Mouse (Mus musculus) skeletal muscle tissue, adult 2 months (tissue): ENCODE data around the gene Frmd4b.
"Not testable (repeated sequence)": the region's sequence is repeated elsewhere in the genome, so short reads cannot be mapped to it uniquely, and the experiment has no call there.

ENCODE experiments used
- DNase-seq: peaks from one replicate; pipeline ENCODE4 v3.0.0-alpha.2; 2012; ENCODE audit warnings: low read depth, low spot score

Frmd4b gene

DNA sequence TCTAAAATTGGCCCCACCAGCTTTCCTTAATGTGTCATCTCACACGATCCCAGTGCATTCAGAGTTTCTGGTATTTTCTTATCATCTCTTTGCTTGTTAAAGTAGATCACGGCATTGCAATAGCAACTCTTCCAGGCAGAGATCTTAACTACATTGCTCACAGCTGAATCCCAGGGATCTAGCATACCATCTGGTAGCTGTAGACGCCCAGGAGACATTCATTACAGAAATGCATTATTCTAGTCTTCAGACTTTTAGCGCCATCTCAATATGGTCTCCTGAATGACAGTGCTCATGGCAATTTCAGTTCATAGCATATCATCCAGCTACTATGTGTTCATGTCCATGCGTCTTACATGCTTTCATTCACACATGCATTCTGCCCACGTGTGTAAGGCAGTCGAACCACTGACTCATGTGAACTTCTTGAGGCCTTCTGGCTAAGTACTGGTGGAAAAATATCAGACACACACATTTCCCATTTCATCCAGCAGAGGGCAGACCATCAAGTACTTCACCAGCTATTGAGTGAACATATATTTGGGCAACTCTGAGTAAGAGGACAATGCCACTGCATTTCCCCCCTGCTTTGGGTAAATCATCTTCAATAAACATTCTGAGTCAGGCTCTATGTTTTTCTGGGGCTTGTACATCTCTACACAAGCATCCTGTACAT lies 197.4 kb downstream of the Frmd4b start:
- DNase-seq: peak; percentile 65

DNA sequence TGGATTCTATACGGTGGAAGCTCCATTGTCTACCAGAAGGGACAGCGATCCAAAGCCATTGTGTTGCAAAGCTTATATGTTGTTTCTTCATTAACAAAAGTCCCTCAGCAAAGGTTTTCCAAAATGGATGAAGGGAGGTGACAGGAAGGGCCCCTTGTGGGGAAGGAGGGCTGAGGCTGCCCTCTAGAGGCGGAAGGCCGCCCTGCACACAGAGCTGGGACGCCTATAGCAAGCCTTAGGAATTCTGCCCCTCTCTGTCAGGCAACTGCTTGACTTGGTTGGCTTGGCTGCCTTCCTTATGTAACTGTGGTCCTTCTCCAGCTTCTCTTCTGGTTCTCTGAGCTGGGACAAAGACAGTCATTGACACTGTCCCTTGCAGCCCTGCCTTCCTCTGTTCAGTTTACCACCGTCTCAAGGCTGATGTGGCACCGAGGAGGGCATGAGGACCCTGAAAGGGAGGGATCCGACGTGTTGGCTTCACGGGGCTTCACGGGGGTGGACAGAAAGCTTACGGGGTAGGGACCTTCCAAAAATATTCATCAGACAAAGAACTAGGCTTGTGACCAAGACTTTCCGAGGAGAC lies 200.3 kb downstream of the Frmd4b start:
- peak; percentile 62 for DNase-seq

DNA sequence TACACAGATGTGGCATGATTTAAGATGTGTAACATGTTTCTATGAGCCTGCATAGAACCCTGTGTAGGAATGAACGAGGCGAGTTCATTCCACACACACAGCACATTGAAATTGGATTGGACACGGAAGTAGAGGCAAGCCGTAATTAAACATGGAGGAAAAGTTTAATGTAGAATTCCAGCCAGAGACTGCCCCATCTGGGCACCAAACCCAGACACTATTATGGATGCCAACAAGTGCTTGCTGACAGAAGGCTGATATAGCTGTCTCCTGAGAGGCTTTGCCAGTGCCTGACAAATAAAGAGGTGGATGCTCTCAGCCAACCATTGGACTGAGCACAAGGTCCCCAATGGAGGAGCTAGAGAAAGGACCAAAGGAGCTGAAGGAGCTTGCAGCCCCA lies 201.8 kb downstream of the Frmd4b start:
- DNase-seq: not testable (repeated sequence)

DNA sequence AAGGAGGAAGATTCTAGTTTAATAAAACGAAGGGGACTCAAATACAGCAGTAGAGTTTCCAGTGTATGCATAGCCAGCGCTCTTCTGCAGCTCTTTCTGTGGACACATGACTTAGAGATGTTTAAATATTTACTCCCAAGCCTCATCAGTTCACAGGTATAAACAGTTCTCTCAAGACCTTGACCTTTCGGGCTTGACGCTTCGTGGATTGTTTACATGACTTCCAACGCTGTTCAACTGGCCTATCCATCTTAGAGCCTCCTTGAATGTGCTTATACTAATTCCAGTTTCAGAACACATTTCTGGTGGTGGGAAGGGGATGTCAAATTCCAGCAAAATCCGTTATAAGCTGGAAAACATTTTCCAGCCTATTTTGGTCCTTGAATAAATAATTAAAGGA lies 203.9 kb downstream of the Frmd4b start:
- DNase-seq: no peak

DNA sequence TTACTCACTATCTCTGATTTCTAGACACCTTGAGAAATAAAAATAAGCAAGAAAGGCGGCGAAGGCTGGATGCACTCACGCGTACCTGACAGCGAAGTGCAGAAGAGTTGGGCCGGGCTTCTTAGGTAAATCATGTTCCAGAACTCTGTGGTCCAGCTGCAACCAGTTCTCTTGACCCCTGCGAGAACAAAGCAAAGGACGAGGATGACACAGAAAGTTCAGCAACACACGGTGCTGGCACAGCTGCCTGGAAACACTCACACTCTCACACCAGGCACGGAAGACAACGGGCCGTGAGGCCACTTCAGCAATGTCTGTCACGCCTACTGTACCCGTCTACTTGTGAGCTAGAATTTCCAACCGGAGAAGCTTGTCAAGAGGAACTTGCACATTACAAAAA lies 204.9 kb downstream of the Frmd4b start:
- DNase-seq: no peak

DNA sequence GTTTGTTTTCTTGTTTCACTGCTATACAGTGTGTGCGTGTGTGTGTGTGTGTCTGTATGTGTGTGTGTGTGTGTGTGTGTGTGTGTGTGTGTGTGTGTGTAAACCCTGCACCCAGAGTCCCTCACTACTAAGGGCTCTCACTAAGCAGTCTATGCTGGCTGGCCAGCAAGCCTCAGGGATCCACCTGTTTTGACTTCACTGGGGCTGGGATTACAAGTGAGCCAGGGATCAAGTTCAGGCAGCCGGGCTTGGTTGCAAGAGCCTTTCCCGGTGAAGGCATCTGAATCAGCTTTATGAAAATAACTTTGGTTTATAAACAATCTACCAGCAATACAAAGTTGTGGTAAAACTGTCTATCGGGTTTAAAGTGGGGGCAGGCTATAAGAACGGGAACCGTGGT lies 206.0 kb downstream of the Frmd4b start:
- peak; percentile 65 for DNase-seq

DNA sequence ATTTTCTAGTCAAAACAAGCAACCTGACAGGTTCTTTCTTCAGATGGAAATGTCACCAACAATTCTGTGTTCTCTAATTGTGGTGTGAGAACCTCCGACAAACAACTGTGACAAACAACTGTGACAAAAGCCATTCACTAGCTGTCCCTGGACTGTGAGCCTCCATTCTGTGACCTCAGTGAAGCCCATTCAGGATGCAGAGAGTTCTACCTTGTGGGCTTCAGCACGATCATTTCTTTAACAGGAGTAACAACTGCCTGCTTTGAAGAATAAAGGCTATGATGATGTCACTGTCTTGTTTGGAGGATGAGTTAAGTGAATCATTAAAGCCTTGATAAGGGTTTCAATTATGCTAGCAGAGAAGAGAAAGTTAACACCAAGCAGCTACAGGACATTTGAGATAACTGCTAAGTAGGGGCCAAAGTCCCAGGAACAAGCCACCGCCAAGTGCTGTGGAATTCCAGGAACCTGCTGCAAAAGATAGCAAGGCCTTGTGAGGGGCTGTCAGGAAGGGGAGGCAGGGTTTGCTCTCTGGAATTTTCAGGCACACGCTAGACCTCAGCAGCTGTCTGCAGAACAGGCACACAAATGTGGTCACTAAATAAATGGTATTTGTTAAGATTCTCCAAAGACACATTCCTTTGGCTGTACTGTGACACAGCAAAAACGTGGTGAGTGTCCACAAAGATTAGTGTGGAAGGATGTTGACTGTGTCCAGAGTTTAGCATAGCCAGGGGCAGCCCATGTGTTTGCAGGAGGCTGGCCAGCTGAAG lies 207.7 kb downstream of the Frmd4b start:
- no peak for DNase-seq

DNA sequence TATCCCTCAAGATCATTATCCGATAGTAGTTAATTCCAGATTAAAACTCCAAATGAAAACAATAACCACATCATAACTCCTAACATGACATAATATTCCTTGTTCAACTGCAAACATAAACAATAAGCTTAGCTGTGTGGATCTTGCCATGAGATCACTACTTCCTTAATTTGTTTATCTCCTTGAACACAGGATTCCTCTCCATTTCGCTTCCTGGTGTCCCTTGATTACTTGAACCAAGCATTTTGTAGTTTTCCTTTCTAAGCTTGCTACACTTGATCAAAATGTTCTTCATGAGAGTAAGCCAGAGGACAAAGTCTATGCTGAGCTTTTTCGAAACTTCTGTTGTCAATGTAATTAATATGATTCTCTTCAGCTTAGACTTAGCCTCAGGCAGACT lies 209.4 kb downstream of the Frmd4b start:
- no peak for DNase-seq

DNA sequence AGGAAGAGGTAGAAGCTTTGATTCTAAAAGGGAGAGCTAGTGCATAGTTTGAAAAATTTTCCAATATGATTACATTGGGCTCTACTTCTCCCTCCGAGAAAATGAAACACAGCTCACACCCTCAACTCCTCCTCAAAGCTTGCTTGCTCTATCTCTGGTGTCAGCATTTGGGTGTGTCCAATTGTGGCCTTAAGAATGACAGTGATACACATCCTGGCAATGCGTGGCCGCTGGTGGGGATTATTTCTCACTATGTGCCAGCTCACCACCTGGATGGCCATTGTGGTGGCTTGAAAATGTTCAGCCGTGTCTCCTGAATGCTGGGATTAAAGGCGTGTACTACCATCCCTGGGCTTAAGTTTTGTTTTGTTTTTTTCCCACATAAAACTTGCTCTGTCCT lies 209.9 kb downstream of the Frmd4b start:
- no peak for DNase-seq

DNA sequence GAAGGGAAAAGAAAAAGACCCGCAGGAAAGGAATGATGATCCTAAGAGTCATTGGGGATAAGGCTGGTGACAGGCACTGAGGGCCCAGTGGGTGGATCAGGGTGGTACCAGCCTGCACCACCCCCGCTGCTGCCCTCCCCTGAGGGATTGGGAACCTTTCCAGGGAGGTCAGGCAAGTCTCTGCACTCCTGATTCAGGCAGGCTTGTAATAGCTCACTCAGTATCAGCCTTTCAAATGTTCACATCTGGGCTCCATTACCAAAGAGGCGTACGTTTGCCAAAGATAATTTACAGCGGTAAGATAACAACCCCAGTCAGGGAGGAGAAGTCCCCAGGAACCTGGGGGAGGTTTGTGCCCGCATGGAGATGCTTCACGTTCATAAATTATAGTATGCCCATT lies 212.0 kb downstream of the Frmd4b start:
- peak; percentile 30 for DNase-seq

DNA sequence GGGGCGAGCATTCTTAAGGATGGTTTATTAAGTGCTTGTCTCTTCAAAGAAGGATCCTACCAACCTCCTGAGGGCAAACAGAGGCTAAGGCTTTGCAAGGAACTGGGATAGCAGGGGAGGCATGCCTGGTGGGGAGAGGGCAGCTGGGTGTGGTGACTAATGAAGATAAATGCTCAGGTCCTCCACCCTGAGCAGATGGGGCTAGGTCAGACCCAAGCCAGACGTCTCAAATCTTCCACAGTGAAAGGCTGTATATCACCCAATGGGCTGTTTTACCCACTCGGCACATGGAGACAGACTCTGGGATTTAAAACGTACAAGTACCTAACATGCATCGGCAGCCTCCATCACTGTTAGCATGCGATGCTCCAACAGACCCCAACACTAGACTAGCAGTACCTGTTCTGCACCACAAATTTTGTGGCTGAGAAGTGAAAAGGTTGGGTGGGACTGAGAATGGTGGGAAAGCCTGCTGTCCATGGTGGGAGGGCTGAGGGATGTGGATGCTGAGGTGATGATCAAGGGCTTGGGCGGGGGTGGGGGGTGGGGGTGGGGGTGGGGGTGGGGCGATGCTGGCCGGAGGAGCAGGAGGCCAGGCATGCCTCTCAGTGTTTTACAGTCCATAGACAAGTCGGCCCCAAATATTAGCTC lies 214.4 kb downstream of the Frmd4b start:
- no peak for DNase-seq

DNA sequence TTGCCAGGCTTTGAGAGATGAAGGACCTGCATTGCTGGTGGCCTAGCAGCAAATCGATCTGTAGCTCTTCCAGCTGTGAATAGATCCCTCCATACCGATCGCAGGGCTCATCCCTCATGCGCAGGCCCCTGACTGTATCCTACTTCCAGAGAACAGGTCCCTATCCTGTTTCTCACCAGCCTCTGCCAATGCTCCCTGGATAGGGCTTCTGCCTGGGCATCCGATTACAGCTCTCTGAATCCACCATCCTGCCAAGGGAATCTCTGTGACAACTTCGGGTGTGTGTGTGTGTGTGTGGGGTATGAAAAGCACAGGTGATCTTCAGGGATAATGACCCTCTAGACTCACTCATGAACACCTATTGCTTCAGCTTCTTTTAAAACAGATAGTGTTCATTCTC lies 216.9 kb downstream of the Frmd4b start:
- DNase-seq: peak; percentile 47

DNA sequence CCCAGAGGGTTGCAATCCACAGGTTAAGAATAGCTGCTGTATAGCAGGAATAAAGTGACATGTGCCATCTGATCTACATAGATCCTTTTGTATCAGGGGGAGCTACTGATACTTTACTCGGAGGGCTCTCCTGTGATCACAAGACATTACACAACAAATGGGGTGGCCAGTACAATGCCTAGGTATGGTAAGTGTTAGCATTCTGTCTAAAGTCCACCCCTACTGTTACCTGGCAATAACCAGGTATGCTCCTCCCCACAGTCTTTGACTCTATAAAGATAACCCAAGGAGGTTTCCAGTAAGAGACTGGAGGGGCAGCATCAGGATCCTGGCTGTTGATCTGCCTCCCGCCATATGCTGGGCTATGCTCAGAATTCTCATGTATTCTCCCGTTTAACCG lies 219.4 kb downstream of the Frmd4b start:
- DNase-seq: no peak

DNA sequence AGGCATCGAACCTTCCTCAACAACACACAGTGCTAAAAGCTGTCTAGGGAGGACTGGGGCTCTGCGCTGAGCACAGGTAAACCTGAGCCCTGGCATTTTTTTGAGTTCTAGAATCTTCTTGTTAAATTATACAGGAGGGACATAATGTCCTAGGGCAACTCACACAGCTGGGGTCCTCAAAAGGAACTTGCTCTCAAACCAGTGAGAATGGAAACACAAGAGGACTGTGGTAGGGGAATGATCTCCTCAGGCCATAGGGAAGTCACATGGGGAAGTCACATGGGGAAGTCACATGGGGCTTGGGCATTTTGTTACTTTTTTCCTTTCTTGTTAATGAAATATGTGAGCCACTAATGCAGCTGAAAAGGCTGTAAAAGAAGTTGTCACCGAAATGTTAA lies 220.4 kb downstream of the Frmd4b start:
- DNase-seq: no peak

DNA sequence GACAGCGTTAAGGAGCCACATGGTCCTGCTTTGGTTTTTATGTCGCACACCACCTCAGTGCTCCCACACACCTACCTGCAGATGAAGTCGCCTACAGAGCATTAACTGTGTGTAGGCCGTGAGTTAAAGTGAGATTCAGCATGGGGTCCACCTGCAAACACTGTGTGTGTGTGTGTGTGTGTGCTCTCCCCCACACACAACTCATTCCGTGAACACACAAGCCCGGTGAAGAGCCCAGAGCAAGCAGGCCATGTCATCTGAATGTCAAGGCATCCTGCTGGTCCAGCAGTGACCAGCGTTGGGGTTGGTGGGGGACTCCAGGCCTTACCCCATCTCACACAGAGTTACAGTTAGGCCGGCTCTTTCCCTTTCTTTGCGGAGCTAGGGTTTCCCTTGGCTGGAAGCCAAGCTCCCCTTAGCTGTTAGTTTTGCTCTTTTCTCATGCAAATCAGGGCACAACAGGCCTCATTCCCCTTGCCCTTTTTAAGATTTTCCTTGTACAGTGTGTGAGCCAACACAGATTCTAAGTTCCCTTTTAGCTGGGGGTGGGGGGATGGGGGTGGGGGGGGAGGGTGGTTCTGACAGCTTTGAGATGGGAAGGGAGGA lies 220.9 kb downstream of the Frmd4b start:
- no peak for DNase-seq

DNA sequence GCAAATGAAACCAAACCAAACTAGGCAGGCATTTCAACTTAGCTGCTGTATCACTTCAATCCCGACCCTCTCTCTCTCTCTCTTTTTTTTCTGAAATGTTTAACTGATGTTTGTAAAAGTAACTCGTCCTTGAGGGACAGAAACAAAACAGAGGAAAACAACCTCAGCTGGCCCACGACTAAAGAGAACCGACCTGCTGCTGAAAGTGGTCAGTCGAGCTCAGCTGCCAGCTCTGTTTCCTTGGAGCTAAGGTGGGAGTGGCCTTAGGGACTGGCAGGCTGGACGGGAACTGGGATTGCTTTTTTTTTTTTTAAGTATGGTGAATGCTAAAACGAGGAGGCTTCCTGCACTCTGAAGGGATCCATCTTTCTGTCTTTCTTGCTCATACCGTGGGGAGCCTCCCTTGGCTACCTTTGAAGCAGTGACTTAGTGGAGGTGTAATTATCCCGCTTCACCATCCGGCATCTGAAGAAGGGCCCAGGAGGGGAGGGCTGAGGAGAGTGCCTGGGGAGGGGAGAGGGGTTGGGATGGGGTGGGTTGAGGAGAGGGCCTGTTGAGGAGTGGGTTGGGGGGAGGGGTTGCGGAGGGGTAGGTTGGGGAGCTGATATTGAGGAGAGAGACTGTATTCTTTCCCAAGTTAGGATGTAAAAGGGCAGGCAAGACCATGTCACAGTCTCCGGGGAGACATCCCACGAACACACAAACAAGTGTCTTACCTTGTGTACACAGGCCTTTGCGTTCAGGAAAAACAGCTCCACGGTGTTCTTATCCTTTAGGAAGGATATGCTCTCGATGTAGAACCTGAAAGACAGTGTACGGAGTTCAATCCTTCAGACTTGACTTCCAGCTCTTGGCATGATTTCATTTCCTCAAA lies 221.6 kb downstream of the Frmd4b start:
- no peak for DNase-seq

DNA sequence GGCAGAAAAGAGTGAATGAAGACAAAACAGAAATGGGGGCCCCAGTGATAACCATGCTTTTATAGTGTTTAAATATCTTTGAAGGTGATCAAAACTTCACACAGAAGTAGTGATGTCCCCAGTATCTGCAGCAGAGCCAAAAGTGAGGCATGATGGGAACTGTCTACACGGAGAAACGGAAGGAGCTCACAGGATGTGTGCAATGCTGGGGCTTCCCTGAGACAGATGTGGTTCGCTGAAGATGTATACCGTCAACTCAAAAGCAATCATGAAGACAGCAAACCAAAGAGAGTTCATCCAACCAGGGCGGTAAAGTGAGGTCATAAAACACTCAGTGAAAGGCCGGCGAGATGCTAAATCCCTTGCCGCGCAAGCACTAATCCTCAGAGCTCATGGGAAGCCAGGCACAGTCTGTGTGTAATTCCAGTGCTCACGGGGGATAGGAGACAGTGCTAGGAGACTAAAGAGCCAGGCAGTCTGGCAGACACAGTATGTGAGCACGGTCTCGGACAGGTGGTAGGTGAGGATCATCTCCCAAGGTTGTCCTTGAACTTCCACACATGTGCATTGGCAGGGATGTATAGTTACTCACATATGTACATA lies 222.8 kb downstream of the Frmd4b start:
- no peak for DNase-seq

DNA sequence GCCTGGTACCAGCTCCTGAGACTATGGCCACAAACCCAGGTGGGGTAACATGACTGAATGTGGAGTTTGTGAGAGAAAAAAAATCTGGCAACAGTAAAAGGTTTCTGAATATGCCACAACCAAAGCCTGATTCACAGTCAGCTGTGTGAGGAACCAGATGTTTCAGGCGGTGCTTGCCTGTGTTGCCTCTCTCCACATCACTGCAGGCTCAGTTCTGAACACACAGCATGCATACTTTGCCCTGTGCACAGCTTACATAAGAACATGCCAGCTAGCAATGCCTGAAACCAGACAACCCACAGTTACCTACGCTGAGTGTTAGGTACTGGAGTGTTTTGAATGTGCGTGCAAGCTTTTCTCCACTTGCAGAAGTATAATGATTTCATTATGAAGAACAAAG lies 224.4 kb downstream of the Frmd4b start:
- no peak for DNase-seq

DNA sequence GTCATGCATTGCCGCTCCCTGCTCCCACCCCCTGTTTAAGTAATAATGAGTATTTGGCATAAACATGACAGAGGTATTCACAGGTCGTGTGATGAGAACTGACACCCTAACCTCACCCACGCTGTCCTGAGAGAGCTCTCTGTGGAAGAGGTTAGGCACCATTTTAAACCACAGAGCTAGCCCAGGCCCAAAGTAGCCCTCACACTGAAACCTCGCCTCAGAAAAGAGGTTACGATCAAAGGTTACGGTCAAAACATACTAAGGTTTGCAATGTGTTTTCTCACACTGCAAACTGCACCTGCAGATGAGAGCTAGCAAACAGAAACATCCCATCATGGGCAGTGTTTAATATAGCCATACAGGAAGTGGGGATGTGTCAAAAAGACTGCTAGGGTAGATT lies 230.0 kb downstream of the Frmd4b start:
- no peak for DNase-seq

DNA sequence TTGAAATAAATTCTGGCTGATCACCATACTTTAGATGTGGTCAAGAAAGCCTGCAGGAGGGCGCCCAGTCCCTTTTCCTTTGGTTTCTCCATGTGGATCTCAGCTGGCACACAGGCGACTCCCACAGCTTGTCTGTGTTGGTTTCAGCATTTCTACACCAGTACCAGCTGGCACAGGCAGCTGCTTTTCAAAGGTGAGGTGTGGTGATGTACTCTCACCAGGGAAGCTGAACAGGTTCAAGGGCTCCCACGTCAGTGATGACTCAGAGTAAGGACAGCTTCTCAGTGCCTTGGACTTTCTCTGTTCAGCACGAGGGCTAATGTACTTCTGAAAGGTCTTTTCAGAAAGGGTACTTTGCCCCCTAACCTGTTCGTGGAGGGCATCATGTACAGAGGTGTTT lies 232.4 kb downstream of the Frmd4b start:
- no peak for DNase-seq

DNA sequence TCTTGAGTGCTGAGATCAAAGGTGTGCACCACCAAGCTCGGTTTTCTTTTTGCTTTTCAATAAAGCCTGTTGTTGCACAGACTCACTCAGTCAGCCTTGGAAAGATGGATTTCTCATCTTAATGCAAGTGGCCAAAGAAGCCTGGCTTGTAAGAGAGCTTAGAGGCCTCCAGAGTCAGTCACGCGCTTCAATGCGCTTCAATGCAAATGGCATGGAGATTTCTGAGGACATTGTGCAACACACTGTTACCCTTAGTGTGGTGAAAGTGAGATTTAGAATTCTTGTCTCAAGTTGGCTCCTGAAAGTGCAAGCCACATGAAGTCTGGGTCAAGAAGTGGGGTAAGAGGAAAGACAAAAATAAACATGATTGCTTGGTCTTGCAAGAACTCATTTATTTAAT lies 236.1 kb downstream of the Frmd4b start:
- DNase-seq: no peak
